Mouse (Mus musculus) MEL (cell line): ENCODE measurements at regions not wholly inside any gene's neighbourhood (a gene's known extent, or its start where the extent isn't known, plus 50 kb on each side); places are given as distances from the start of the nearest gene placed in this dataset.

Source experiments
- DNase-seq: peaks from one replicate; pipeline ENCODE4 v3.0.0; 2011; ENCODE audit warnings: low read depth, low spot score
- H3K27ac ChIP-seq: 2 replicates; pipeline ENCODE4 v1.5.1; 2012; ENCODE audit warnings: low read depth, mild to moderate bottlenecking, control low read depth, low read length, moderate library complexity; ENCODE audit not compliant: control insufficient read depth
- H3K27me3 ChIP-seq, 2 experiments: fragments of 150-350 bp in 1 of 2; sonication (generic) in 1 of 2; 2 replicates each; pipeline ENCODE4 v1.6.1; 2012; ENCODE audit warnings: low read length in 2 of 2, mild to moderate bottlenecking in 2 of 2, improper control_type of control experiment in 1 of 2, moderate library complexity in 1 of 2; ENCODE audit not compliant: insufficient read depth in 2 of 2, control insufficient read depth in 1 of 2
- H3K36me3 ChIP-seq, 2 experiments: 2 replicates each; pipeline ENCODE4 v1.6.1; 2012 to 2014; ENCODE audit warnings: low read length in 2 of 2, improper control_type of control experiment in 1 of 2, inconsistent platforms in 1 of 2, mild to moderate bottlenecking in 1 of 2; ENCODE audit not compliant: insufficient read depth in 2 of 2, control insufficient read depth in 1 of 2
- H3K4me1 ChIP-seq, 2 experiments: fragments of 150-350 bp in 1 of 2; sonication (generic) in 1 of 2; 2 replicates each; pipeline ENCODE4 v1.6.1; 2012; ENCODE audit warnings: low read length in 2 of 2, improper control_type of control experiment in 1 of 2, mild to moderate bottlenecking in 1 of 2; ENCODE audit not compliant: insufficient read depth in 2 of 2, control insufficient read depth in 1 of 2
- H3K4me3 ChIP-seq, 2 experiments: fragments of 150-350 bp in 1 of 2; sonication (generic) in 1 of 2; 2 replicates each; pipeline ENCODE4 v1.5.1; 2012; ENCODE audit warnings: low read depth in 2 of 2, low read length in 2 of 2, mild to moderate bottlenecking in 2 of 2, moderate library complexity in 2 of 2, control low read depth in 1 of 2, improper control_type of control experiment in 1 of 2; ENCODE audit not compliant: control insufficient read depth in 1 of 2, insufficient read depth in 1 of 2
- H3K79me2 ChIP-seq: 2 replicates; pipeline ENCODE4 v1.6.1; 2012; ENCODE audit warnings: mild to moderate bottlenecking, low read length, moderate library complexity; ENCODE audit not compliant: control insufficient read depth, poor library complexity, insufficient read depth
- H3K9ac ChIP-seq: 2 replicates; pipeline ENCODE4 v1.6.1; 2012; ENCODE audit warnings: low read depth, mild to moderate bottlenecking, control low read depth, low read length, moderate library complexity; ENCODE audit not compliant: control insufficient read depth, poor library complexity, severe bottlenecking
- H3K9me3 ChIP-seq: fragments of 150-350 bp; sonication (generic); replicated peaks from 2 replicates; pipeline ENCODE4 v1.6.1; 2012; ENCODE audit warnings: mild to moderate bottlenecking, low read length, improper control_type of control experiment, moderate library complexity; ENCODE audit not compliant: insufficient read depth
- BHLHE40 ChIP-seq: IDR thresholded peaks from 2 replicates; pipeline ENCODE4 v1.6.1; 2012; ENCODE audit warnings: low read depth, mild to moderate bottlenecking, inconsistent platforms, low read length, improper control_type of control experiment, borderline replicate concordance
- CHD2 ChIP-seq: IDR thresholded peaks from 2 replicates; pipeline ENCODE4 v1.6.1; 2011; ENCODE audit warnings: low read length, improper control_type of control experiment
- CTCF ChIP-seq, 3 experiments: IDR thresholded peaks in 2 of 3; conservative IDR thresholded peaks in 1 of 3; 2 replicates each; pipeline ENCODE4 v1.5.1; 2011 to 2012; ENCODE audit warnings: low read length in 3 of 3, low read depth in 2 of 3, mild to moderate bottlenecking in 2 of 3, improper control_type of control experiment in 1 of 3, inconsistent platforms in 1 of 3, mixed read lengths in 1 of 3, moderate library complexity in 1 of 3; ENCODE audit not compliant: control insufficient read depth in 1 of 3, insufficient read depth in 1 of 3, poor library complexity in 1 of 3, severe bottlenecking in 1 of 3
- E2F4 ChIP-seq: IDR thresholded peaks from 2 replicates; pipeline ENCODE4 v1.6.1; 2011; ENCODE audit warnings: low read depth, low read length, improper control_type of control experiment, borderline replicate concordance
- ELF1 ChIP-seq: IDR thresholded peaks from 2 replicates; pipeline ENCODE4 v1.6.1; 2014; ENCODE audit warnings: low read depth, mild to moderate bottlenecking, inconsistent platforms, low read length, improper control_type of control experiment, moderate library complexity
- EP300 ChIP-seq, 2 experiments: IDR thresholded peaks; 2 replicates each; pipeline ENCODE4 v1.6.1; 2011; ENCODE audit warnings: improper control_type of control experiment in 2 of 2, low read length in 2 of 2, low read depth in 1 of 2, mild to moderate bottlenecking in 1 of 2
- GABPA ChIP-seq: IDR thresholded peaks from 2 replicates; pipeline ENCODE4 v1.6.1; 2012; ENCODE audit warnings: low read depth, mild to moderate bottlenecking, inconsistent platforms, low read length, improper control_type of control experiment, moderate library complexity
- GATA1 ChIP-seq: IDR thresholded peaks from 2 replicates; pipeline ENCODE4 v1.6.1; 2011; ENCODE audit warnings: low read depth, low read length, improper control_type of control experiment
- HCFC1 ChIP-seq: IDR thresholded peaks from 2 replicates; pipeline ENCODE4 v1.6.1; 2012; ENCODE audit warnings: low read depth, mild to moderate bottlenecking, inconsistent platforms, low read length, improper control_type of control experiment, moderate library complexity
- JUND ChIP-seq: IDR thresholded peaks from 2 replicates; pipeline ENCODE4 v1.6.1; 2011; ENCODE audit warnings: low read depth, mild to moderate bottlenecking, improper control_type of control experiment, low read length
- KAT2A ChIP-seq: conservative IDR thresholded peaks from 2 replicates; pipeline ENCODE4 v1.6.1; 2012; ENCODE audit warnings: low read depth, low read length, improper control_type of control experiment, inconsistent platforms
- MAFK ChIP-seq: IDR thresholded peaks from 2 replicates; pipeline ENCODE4 v1.6.1; 2011; ENCODE audit warnings: low read depth, mild to moderate bottlenecking, low read length, improper control_type of control experiment, borderline replicate concordance
- MAX ChIP-seq: IDR thresholded peaks from 2 replicates; pipeline ENCODE4 v1.6.1; 2011; ENCODE audit warnings: low read length, improper control_type of control experiment
- MXI1 ChIP-seq: IDR thresholded peaks from 2 replicates; pipeline ENCODE4 v1.6.1; 2011; ENCODE audit warnings: mild to moderate bottlenecking, low read depth, low read length, improper control_type of control experiment
- MYC ChIP-seq: IDR thresholded peaks from 2 replicates; pipeline ENCODE4 v1.6.1; 2011; ENCODE audit warnings: low read depth, mild to moderate bottlenecking, low read length, improper control_type of control experiment, moderate library complexity
- NRF1 ChIP-seq: IDR thresholded peaks from 2 replicates; pipeline ENCODE4 v1.6.1; 2014; ENCODE audit warnings: low read depth, mild to moderate bottlenecking, inconsistent platforms, low read length, improper control_type of control experiment, moderate library complexity; ENCODE audit not compliant: poor library complexity, insufficient read depth, severe bottlenecking
- POLR2AphosphoS2 ChIP-seq: IDR thresholded peaks from 2 replicates; pipeline ENCODE4 v1.6.1; 2011; ENCODE audit warnings: low read length, improper control_type of control experiment
- RCOR1 ChIP-seq: IDR thresholded peaks from 2 replicates; pipeline ENCODE4 v1.6.1; 2012; ENCODE audit warnings: low read depth, mild to moderate bottlenecking, inconsistent platforms, low read length, improper control_type of control experiment
- SMC3 ChIP-seq: IDR thresholded peaks from 2 replicates; pipeline ENCODE4 v1.6.1; 2011; ENCODE audit warnings: low read depth, low read length, improper control_type of control experiment
- TAL1 ChIP-seq: IDR thresholded peaks from 2 replicates; pipeline ENCODE4 v1.6.1; 2012; ENCODE audit warnings: mild to moderate bottlenecking, inconsistent platforms, low read length, moderate library complexity, mixed read lengths
- TBP ChIP-seq: IDR thresholded peaks from 2 replicates; pipeline ENCODE4 v1.8.0; 2011; ENCODE audit warnings: low read depth, low read length, improper control_type of control experiment
- ZKSCAN1 ChIP-seq: IDR thresholded peaks from 2 replicates; pipeline ENCODE4 v1.6.1; 2012; ENCODE audit warnings: low read depth, mild to moderate bottlenecking, inconsistent platforms, low read length, improper control_type of control experiment, moderate library complexity
- ZNF384 ChIP-seq: IDR thresholded peaks from 2 replicates; pipeline ENCODE4 v1.6.1; 2012; ENCODE audit warnings: low read depth, mild to moderate bottlenecking, inconsistent platforms, low read length, improper control_type of control experiment

GRCm38 (mm10) chr9:62185516-62186280, 63.2 kb upstream of the Glce start:
- Histone ChIP-seq H3K36me3 (no peaks in the 10 kb centered on the region), H3K9me3 (no peaks in the 10 kb centered on the region), H3K27ac (no peak overlapping the region), H3K27me3 (peaks cover 2 to 7% of the 10 kb centered on the region in 2 experiments; a peak in 3 of 4 replicates), H3K4me3 (no peak overlapping the region), H3K4me1 (no peaks in the 10 kb centered on the region), H3K9ac (no peak overlapping the region), H3K79me2 (no peaks in the 10 kb centered on the region)
- TF ChIP-seq CHD2 = no peak
- no peak for TF ChIP-seq RCOR1
- no peak for TF ChIP-seq HCFC1
- no peak for TF ChIP-seq GATA1
- TF ChIP-seq KAT2A = no peak
- no peak for TF ChIP-seq BHLHE40
- no peak for TF ChIP-seq MXI1
- no peak for TF ChIP-seq ELF1
- TF ChIP-seq ZKSCAN1 = no peak
- TF ChIP-seq TBP = no peak
- no peak for TF ChIP-seq NRF1
- no peak for TF ChIP-seq CTCF (IDR thresholded peaks at IDR 0.05 in 2 of 3, conservative IDR thresholded peaks at IDR 0.05 in 1 of 3; ENCODE audit: control insufficient read depth in 1 of 3, insufficient read depth in 1 of 3, low read depth in 2 of 3, low read length in 3 of 3, poor library complexity in 1 of 3, severe bottlenecking in 1 of 3)
- no peak for TF ChIP-seq TAL1
- TF ChIP-seq MAX = no peak
- no peak for TF ChIP-seq GABPA
- no peak for TF ChIP-seq MAFK
- TF ChIP-seq JUND = no peak
- TF ChIP-seq POLR2AphosphoS2 = no peak
- no peak for DNase-seq

GRCm38 (mm10) chr9:62181182-62181830, 58.9 kb upstream of the Glce start:
- H3K9me3 ChIP-seq = no peaks in the 10 kb centered on the region
- no peaks in the 10 kb centered on the region for H3K79me2 ChIP-seq
- H3K36me3 ChIP-seq = no peaks in the 10 kb centered on the region
- H3K9ac ChIP-seq = no peak overlapping the region
- H3K27me3 ChIP-seq = peaks cover 0 to 2% of the 10 kb centered on the region in 2 experiments; a peak in 2 of 4 replicates
- TF ChIP-seq POLR2AphosphoS2 = no peak
- TF ChIP-seq CTCF (IDR thresholded peaks at IDR 0.05 in 2 of 3, conservative IDR thresholded peaks at IDR 0.05 in 1 of 3; ENCODE audit: control insufficient read depth in 1 of 3, insufficient read depth in 1 of 3, low read depth in 2 of 3, low read length in 3 of 3, poor library complexity in 1 of 3, severe bottlenecking in 1 of 3) = no peak
- no peak for TF ChIP-seq MYC
- no peak for TF ChIP-seq E2F4
- no peak for TF ChIP-seq JUND
- no peak for TF ChIP-seq ZNF384
- no peak for TF ChIP-seq EP300 (IDR thresholded peaks at IDR 0.05; ENCODE audit: low read depth in 1 of 2, low read length in 2 of 2)
- TF ChIP-seq MAFK = no peak
- TF ChIP-seq TBP = no peak
- no peak for TF ChIP-seq MXI1
- no peak for TF ChIP-seq SMC3
- no peaks in the 10 kb centered on the region for H3K4me1 ChIP-seq
- no peak overlapping the region for H3K27ac ChIP-seq
- no peak overlapping the region for H3K4me3 ChIP-seq
- no peak for DNase-seq
